Comparison of ENCODE assay signal across 7 mouse cellular contexts in the genomic region with DNA sequence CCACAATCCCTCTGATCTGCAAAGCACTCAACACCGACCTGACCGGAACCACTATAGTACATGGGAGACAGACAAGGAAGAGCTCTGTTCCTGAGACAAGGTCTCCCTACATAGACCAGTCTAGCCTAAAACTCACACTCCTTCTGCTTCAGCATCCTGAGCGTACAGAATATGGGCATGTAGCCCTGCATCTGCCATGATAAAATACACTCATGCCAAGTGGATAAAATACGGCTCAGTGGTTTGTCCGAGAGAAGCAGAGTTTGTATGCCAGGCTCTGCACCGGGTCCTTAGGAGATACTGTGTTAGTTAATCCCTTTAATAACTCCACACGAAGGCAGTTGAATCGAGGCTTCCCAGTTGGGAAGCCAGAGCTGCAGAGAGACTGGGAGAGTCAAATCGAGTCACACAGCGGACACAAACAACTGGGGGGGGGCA. TPM values are rescaled to one million over a fixed set of nuclear protein-coding genes. Genes with fewer than 3 reads are reported as not detected.
DNase-seq lines count a peak whose midpoint lies in the region; ATAC-seq and TF ChIP-seq lines count a peak whose summit lies in the region.

No protein-coding gene starts in this region.

- H3K36me3 ChIP-seq in forebrain, embryonic 12.5 days (replicated peaks): no peaks in the 10 kb centered on the region
- no peaks in the 10 kb centered on the region for H3K36me3 ChIP-seq in hindbrain, postnatal 0 days (ENCODE audit: insufficient read depth, low read length)
- H3K36me3 ChIP-seq in neural tube, embryonic 13.5 days: no peaks in the 10 kb centered on the region

- H3K4me2 ChIP-seq in forebrain, embryonic 12.5 days: peak overlapping the region; percentile 45
- peak overlapping the region; percentile 37 for H3K4me2 ChIP-seq in hindbrain, postnatal 0 days (ENCODE audit: low read depth, low read length)
- peak overlapping the region; percentile 44 for H3K4me2 ChIP-seq in neural tube, embryonic 13.5 days

- H3K4me3 ChIP-seq in forebrain, embryonic 12.5 days (replicated peaks): no peak overlapping the region
- no peak overlapping the region for H3K4me3 ChIP-seq in hindbrain, postnatal 0 days (ENCODE audit: low read length)
- H3K4me3 ChIP-seq in neural tube, embryonic 13.5 days: no peak overlapping the region

- intact Hi-C loops in left cerebral cortex, postnatal 4 days (cut with DNase I): no loop called here
- intact Hi-C loops in left cerebral cortex, postnatal 25 days (cut with DNase I): no loop called here

- 0 out of 2 replicates have a peak, but pooled peaks cover 3% of the 10 kb centered on the region for H3K27me3 ChIP-seq in forebrain, embryonic 12.5 days
- H3K27me3 ChIP-seq in hindbrain, postnatal 0 days (ENCODE audit: insufficient read depth, low read length): no peaks in the 10 kb centered on the region
- no peaks in the 10 kb centered on the region for H3K27me3 ChIP-seq in neural tube, embryonic 13.5 days

- peak; percentile 37 for DNase-seq in left cerebral cortex, postnatal 4 days
- no peak for DNase-seq in left cerebral cortex, postnatal 25 days (ENCODE audit: low spot score in 2 of 2)
- DNase-seq in hindbrain, postnatal 0 days (ENCODE audit: low spot score): peak; percentile 43
- DNase-seq in ovary, postnatal 36 days (ENCODE audit: low spot score): no peak

- H3K9ac ChIP-seq in forebrain, embryonic 12.5 days: peak overlapping the region; percentile 34; the same call in 1 of the 2 replicates
- no peak overlapping the region for H3K9ac ChIP-seq in hindbrain, postnatal 0 days (replicated peaks; ENCODE audit: low read length)
- peak overlapping the region; percentile 22 for H3K9ac ChIP-seq in neural tube, embryonic 13.5 days

- no peaks in the 10 kb centered on the region for H3K9me3 ChIP-seq in forebrain, embryonic 12.5 days
- no peaks in the 10 kb centered on the region for H3K9me3 ChIP-seq in hindbrain, postnatal 0 days (ENCODE audit: low read length)
- H3K9me3 ChIP-seq in neural tube, embryonic 13.5 days: no peaks in the 10 kb centered on the region

- no peak for ATAC-seq in forebrain, embryonic 12.5 days (ENCODE audit: low FRiP score)
- ATAC-seq in hindbrain, postnatal 0 days: no peak
- no peak for ATAC-seq in neural tube, embryonic 13.5 days (ENCODE audit: low read depth)
- ATAC-seq in CD4-positive, CD25-positive, alpha-beta regulatory T cell, adult 4 months: no peak

- peaks cover 32% of the 10 kb centered on the region for H3K4me1 ChIP-seq in forebrain, embryonic 12.5 days
- peaks cover 15% of the 10 kb centered on the region for H3K4me1 ChIP-seq in hindbrain, postnatal 0 days (ENCODE audit: insufficient read depth, low read length)
- peaks cover 26% of the 10 kb centered on the region for H3K4me1 ChIP-seq in neural tube, embryonic 13.5 days (replicated peaks)

- 30% methylated on average over 10 of the region's 10 CpGs for WGBS in forebrain, embryonic 12.5 days
- WGBS in hindbrain, postnatal 0 days: 32% methylated on average over 10 of the region's 10 CpGs
- 47% methylated on average over 10 of the region's 10 CpGs for WGBS in neural tube, embryonic 13.5 days

- TF ChIP-seq CTCF in hindbrain, postnatal 0 days (IDR thresholded peaks at IDR 0.05; ENCODE audit: low read depth): no peak

- peak overlapping the region; percentile 74 for H3K27ac ChIP-seq in forebrain, embryonic 12.5 days
- peak overlapping the region; percentile 27 for H3K27ac ChIP-seq in hindbrain, postnatal 0 days
- H3K27ac ChIP-seq in neural tube, embryonic 13.5 days (replicated peaks): peak overlapping the region; percentile 82

RNA-seq across cellular contexts. Expression of a gene that starts 50.4 kb away (rescaled TPM):
- total RNA-seq in left cerebral cortex, postnatal 4 days (2021): 10 to 100 TPM; 24.9 to 29.0 TPM
- 10 to 100 TPM; 23.9 to 26.1 TPM for total RNA-seq in left cerebral cortex, postnatal 25 days (2021)
- polyA plus RNA-seq in forebrain, embryonic 12.5 days (2016; fragmentation: Nextera tagmentation; extraction: Ambion mirVana): 8.1 and 9.9 TPM in 2 replicates
- 41.0 and 41.3 TPM in 2 replicates for total RNA-seq in hindbrain, postnatal 0 days (2014; rRNA removed)
- polyA plus RNA-seq in hindbrain, postnatal 0 days (2015; fragmentation: Nextera tagmentation; extraction: Ambion mirVana): 28.0 and 28.6 TPM in 2 replicates
- polyA plus RNA-seq in neural tube, embryonic 13.5 days (2015; fragmentation: Nextera tagmentation; extraction: Ambion mirVana): 26.0 and 34.8 TPM in 2 replicates
- polyA plus RNA-seq in CD4-positive, CD25-positive, alpha-beta regulatory T cell, adult 4 months (2017; shearing (Covaris generic)): 10 to 100 TPM; 25.1 to 27.5 TPM

Comparison
In these comparisons a context has a peak if more than half of its experiments do, and no peak if none do; other contexts are left out.
1. DNase-seq: peak in left cerebral cortex, postnatal 4 days (single experiment) and hindbrain, postnatal 0 days (single experiment); none in left cerebral cortex, postnatal 25 days (0 of 2) and ovary, postnatal 36 days (single experiment).
2. H3K27ac ChIP-seq: peak in every context shown above with its lines; median percentile 82 in neural tube, embryonic 13.5 days; 74 in forebrain, embryonic 12.5 days; 27 in hindbrain, postnatal 0 days.
3. Peak in every context shown above with its lines, with median percentiles within 50 percentile points of each other: H3K4me2 ChIP-seq.